Mouse (Mus musculus): ENCODE measurements around the gene Rab3b. TPM values are rescaled to one million over a fixed set of nuclear protein-coding genes. Genes with fewer than 3 reads are reported as not detected.

Gene Rab3b
- polyA plus RNA-seq, 1 experiment from 2014 or later: 9.8 TPM

DNA sequence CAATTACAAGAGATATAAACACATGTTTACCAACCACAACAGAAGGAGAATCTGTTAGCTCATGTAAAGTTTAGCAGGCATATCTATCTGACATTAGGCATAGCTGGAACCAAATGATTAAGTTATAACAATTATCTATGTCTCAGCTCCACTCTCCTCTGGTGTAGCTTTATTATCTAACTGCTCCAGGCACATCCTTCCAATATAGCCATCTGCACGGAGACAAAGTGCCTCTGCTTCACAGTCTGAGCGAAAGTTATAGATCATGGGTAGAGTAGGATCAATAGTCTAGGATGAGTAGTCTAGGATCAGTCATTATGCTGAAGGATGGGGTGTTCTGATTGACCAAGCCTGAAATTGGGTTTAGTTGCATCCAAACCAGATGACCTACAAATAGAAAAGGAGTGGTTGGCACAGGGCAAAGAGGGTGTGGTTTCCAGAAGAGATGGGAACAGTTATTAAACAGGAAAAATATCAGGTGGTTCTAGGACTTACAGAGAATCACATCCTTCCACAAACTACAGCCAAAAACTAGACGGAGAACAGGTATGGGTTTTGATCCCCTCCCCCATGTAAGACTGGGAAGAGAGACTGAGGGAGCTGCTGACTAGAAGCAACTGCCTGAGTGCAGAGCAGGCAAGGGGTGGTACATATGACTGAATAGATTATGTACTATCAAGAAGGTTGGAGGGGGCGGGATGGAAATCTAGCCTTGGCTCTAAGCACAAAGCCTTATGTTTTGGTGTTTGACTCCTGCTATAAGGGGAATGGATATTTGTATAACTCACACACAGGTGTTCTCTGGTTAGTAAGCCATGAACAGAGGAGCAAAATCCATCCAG, 82.0 kb downstream of the Rab3b start:
- peak; percentile 68 for ATAC-seq
- H3K27ac ChIP-seq (ENCODE audit: low read length): no peak overlapping the region; the same call in 1 of the 2 replicates
- no peaks in the 10 kb centered on the region for H3K27me3 ChIP-seq (replicated peaks; ENCODE audit: control insufficient read depth, insufficient read depth, low read length)
- H3K4me1 ChIP-seq (ENCODE audit: control insufficient read depth, insufficient read depth, low read length): no peaks in the 10 kb centered on the region
- H3K36me3 ChIP-seq (ENCODE audit: control insufficient read depth, insufficient read depth, low read length): no peaks in the 10 kb centered on the region
- WGBS: 89% methylated on average over 4 of the region's 4 CpGs
- H3K4me3 ChIP-seq (ENCODE audit: low read length): no peak overlapping the region
- H3K9ac ChIP-seq (ENCODE audit: low read depth, low read length): no peak overlapping the region
- no peak overlapping the region for H3K4me2 ChIP-seq (ENCODE audit: low read depth, low read length)
- no peaks in the 10 kb centered on the region for H3K9me3 ChIP-seq (ENCODE audit: control insufficient read depth, low read length)

DNA sequence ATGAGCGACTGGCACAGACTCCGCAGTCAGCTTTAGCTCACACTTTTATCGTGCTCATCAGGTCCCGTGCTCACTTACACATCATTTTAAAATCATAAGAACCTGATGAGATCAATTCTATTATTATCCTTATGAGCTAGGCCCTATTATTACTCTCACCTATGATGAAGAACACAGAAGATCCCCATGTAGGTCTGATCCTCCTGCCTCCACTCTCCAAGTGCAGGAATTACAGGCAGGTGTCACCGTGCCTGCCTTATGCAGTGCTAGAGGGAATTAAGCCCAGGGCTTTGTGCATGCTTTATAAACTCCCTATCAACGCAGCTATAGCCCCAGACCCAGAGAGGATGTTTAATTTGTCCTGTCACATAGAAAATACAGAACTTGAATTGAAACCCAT, 84.2 kb downstream of the Rab3b start:
- WGBS: 83% methylated on average over 6 of the region's 6 CpGs
- Histone ChIP-seq H3K4me3 (ENCODE audit: low read length) (no peak overlapping the region), H3K9ac (ENCODE audit: low read depth, low read length) (no peak overlapping the region)

DNA sequence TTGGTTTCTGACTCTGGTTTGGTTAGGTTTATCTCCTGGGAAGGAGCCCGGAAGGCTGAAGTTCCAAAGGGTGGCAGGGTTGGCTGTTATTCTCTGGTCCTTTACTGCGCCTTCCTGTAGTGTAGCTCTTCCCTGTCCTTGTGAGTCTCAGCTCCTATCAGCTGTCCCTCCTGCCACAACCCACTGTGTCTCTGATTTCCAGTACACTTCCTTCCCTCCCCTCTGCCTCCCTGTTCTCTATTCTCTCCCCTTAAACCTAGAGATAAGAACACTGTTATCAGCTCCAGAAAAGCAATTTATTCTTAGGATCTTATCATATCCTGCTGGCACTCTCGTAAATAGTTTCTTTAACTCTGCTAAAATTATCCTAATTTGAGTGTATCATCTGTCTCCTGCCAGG, 90.7 kb downstream of the Rab3b start:
- no peak overlapping the region for H3K27ac ChIP-seq (ENCODE audit: low read length)
- H3K4me3 ChIP-seq (ENCODE audit: low read length): no peak overlapping the region
- H3K4me1 ChIP-seq (ENCODE audit: control insufficient read depth, insufficient read depth, low read length): no peaks in the 10 kb centered on the region
- no peaks in the 10 kb centered on the region for H3K9me3 ChIP-seq (ENCODE audit: control insufficient read depth, low read length)
- no peak overlapping the region for H3K4me2 ChIP-seq (ENCODE audit: low read depth, low read length)
- WGBS: 38% methylated on average over 3 of the region's 3 CpGs
- no peaks in the 10 kb centered on the region for H3K36me3 ChIP-seq (ENCODE audit: control insufficient read depth, insufficient read depth, low read length)
- no peak overlapping the region for H3K9ac ChIP-seq (ENCODE audit: low read depth, low read length)
- ATAC-seq: no peak
- H3K27me3 ChIP-seq (replicated peaks; ENCODE audit: control insufficient read depth, insufficient read depth, low read length): no peaks in the 10 kb centered on the region

More for the DNA sequence above, 84.2 kb downstream of the Rab3b start:
- no peaks in the 10 kb centered on the region for H3K9me3 ChIP-seq (ENCODE audit: control insufficient read depth, low read length)
- H3K4me2 ChIP-seq (ENCODE audit: low read depth, low read length): no peak overlapping the region
- no peak overlapping the region for H3K27ac ChIP-seq (ENCODE audit: low read length)
- no peaks in the 10 kb centered on the region for H3K27me3 ChIP-seq (replicated peaks; ENCODE audit: control insufficient read depth, insufficient read depth, low read length)
- H3K36me3 ChIP-seq (ENCODE audit: control insufficient read depth, insufficient read depth, low read length): no peaks in the 10 kb centered on the region
- H3K4me1 ChIP-seq (ENCODE audit: control insufficient read depth, insufficient read depth, low read length): no peaks in the 10 kb centered on the region
- no peak for ATAC-seq

DNA sequence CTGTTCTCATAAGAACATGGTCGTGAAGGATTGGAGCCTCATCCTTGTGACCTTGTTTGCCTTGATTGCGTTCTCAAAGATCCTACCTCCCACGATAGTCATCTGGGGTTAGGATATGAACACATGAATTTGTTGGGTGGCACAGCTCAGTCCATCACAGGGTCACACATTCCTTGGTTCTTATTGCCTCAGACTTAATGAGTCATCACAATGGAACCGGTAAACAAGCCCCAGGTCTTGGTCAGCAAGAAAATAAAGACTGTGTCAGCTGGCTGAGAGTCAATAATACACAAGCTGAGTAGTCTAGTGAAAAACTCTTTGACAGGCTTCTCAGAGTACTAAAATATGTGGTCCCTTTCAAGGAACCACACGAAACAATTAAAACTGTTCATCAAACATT, 92.2 kb downstream of the Rab3b start:
- Histone ChIP-seq H3K9ac (ENCODE audit: low read depth, low read length) (no peak overlapping the region), H3K9me3 (ENCODE audit: control insufficient read depth, low read length) (no peaks in the 10 kb centered on the region), H3K4me3 (ENCODE audit: low read length) (no peak overlapping the region), H3K36me3 (ENCODE audit: control insufficient read depth, insufficient read depth, low read length) (no peaks in the 10 kb centered on the region), H3K27me3 (replicated peaks; ENCODE audit: control insufficient read depth, insufficient read depth, low read length) (no peaks in the 10 kb centered on the region), H3K4me2 (ENCODE audit: low read depth, low read length) (no peak overlapping the region), H3K4me1 (ENCODE audit: control insufficient read depth, insufficient read depth, low read length) (no peaks in the 10 kb centered on the region), H3K27ac (ENCODE audit: low read length) (no peak overlapping the region)
- ATAC-seq: no peak
- 73% methylated on average over 5 of the region's 5 CpGs for WGBS

DNA sequence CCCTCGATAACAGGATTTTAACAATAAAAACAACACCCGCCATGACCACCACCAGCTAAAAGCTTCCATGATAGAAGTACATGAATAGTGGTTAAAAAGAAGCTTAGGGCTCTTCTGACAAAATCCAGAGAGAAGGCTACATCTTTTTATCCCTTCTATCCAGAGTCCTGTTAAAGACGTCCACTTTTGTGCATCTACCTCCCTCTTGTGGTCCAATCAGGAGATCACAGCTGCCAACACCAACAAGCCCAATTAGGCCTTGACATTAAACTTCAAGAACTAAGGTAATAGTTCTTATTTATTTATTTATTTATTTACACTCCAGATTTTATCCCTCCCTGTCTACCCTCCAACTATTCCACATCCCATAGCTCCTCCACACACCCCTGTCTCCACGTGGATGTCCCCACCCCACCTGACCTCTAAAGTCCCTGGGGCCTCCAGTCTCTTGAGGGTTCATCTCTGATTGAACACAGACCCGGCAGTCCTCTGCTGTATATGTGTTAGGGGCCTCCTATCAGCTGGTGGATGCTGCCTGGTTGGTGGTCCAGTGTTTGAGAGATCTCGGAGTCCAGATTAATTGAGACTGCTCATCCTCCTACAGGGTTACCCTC, 97.7 kb downstream of the Rab3b start:
- Histone ChIP-seq H3K27me3 (replicated peaks; ENCODE audit: control insufficient read depth, insufficient read depth, low read length) (no peaks in the 10 kb centered on the region), H3K9me3 (ENCODE audit: control insufficient read depth, low read length) (no peaks in the 10 kb centered on the region), H3K27ac (ENCODE audit: low read length) (no peak overlapping the region), H3K4me2 (ENCODE audit: low read depth, low read length) (no peak overlapping the region), H3K9ac (ENCODE audit: low read depth, low read length) (no peak overlapping the region), H3K4me3 (ENCODE audit: low read length) (no peak overlapping the region), H3K36me3 (ENCODE audit: control insufficient read depth, insufficient read depth, low read length) (no peaks in the 10 kb centered on the region), H3K4me1 (ENCODE audit: control insufficient read depth, insufficient read depth, low read length) (no peaks in the 10 kb centered on the region)
- 42% methylated on average over 6 of the region's 6 CpGs for WGBS
- ATAC-seq: peak; percentile 36; the same call in 1 of the 2 replicates

DNA sequence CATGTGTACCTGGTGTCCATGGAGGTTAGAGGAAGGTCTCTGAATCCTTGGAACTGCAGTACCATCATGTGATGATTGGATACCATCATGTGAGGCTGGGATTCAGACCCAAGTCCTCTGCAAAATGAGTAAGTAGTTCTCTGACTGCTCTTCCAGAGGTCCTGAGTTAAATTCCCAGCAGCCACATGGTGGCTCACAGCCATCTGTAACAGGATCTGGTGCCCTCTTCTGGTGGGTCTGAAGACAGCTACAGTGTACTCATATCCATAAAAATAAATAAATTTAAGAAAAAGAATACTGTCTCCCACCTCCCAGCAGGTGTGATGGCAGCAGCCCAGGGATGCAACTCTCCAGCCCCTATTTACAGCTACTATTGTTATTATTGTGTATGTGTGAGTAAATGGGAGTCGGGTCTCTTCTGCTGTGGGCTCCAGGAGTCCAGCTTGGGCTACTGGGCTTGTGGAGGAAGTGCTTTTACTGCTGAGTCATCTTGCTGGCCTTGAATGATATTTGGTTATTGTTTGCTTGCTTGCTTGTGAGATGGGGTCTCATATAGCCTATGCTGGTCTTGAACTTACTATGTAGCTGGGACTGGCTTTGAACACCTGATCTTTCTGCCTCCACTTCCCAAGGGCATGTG, 108.1 kb downstream of the Rab3b start:
- Histone ChIP-seq H3K36me3 (ENCODE audit: control insufficient read depth, insufficient read depth, low read length) (no peaks in the 10 kb centered on the region), H3K27ac (ENCODE audit: low read length) (no peak overlapping the region), H3K4me2 (ENCODE audit: low read depth, low read length) (no peak overlapping the region), H3K9me3 (ENCODE audit: control insufficient read depth, low read length) (no peaks in the 10 kb centered on the region), H3K4me1 (ENCODE audit: control insufficient read depth, insufficient read depth, low read length) (no peaks in the 10 kb centered on the region), H3K9ac (ENCODE audit: low read depth, low read length) (no peak overlapping the region), H3K4me3 (ENCODE audit: low read length) (no peak overlapping the region), H3K27me3 (replicated peaks; ENCODE audit: control insufficient read depth, insufficient read depth, low read length) (no peaks in the 10 kb centered on the region)
- ATAC-seq: no peak
- 67% methylated on average over 1 of the region's 1 CpGs for WGBS

DNA sequence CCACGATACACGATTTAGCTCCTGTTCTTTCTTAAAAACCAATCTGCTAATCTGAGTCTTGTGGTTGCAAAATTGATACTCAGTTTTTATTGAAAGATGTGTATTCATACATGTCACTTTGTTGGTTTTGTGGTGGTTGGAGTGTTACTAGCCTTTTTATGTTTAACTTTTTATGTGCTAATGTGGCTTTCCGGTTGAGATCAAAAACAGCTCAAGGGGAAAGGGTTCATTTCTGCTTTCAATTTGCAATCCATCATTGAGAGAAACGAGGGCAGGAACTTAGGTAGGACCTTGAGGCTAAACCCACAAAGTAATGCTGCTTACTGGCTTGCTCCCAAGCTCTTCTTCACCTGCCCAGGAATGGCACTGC, 108.6 kb downstream of the Rab3b start:
- H3K36me3 ChIP-seq (ENCODE audit: control insufficient read depth, insufficient read depth, low read length): no peaks in the 10 kb centered on the region
- no peak overlapping the region for H3K4me2 ChIP-seq (ENCODE audit: low read depth, low read length)
- no peak overlapping the region for H3K4me3 ChIP-seq (ENCODE audit: low read length)
- ATAC-seq: no peak
- no peak overlapping the region for H3K9ac ChIP-seq (ENCODE audit: low read depth, low read length)
- no peaks in the 10 kb centered on the region for H3K9me3 ChIP-seq (ENCODE audit: control insufficient read depth, low read length)
- H3K27ac ChIP-seq (ENCODE audit: low read length): no peak overlapping the region
- 78% methylated on average over 4 of the region's 4 CpGs for WGBS
- no peaks in the 10 kb centered on the region for H3K27me3 ChIP-seq (replicated peaks; ENCODE audit: control insufficient read depth, insufficient read depth, low read length)
- no peaks in the 10 kb centered on the region for H3K4me1 ChIP-seq (ENCODE audit: control insufficient read depth, insufficient read depth, low read length)

DNA sequence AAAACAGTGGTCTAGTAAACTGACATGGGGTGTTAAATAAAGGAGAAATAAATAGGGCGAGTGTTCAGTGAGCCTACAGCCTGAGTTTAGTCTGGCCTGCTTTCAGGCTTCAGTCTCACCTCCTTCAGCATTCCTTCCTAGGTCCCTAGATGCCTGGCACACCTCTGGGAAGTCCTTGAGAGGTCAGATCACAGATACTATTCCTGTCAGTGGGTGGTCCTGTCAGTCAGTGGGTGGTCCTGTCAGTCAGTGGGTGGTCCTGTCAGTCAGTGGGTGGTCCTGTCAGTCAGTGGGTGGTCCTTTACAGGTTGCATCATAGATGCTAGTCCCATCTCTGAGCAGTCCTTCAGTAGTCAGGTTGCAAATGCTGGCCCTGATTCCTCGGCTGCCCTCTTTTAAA, 110.6 kb downstream of the Rab3b start:
- no peaks in the 10 kb centered on the region for H3K4me1 ChIP-seq (ENCODE audit: control insufficient read depth, insufficient read depth, low read length)
- no peak overlapping the region for H3K4me3 ChIP-seq (ENCODE audit: low read length)
- H3K27ac ChIP-seq (ENCODE audit: low read length): no peak overlapping the region
- WGBS: 59% methylated on average over 2 of the region's 2 CpGs
- no peaks in the 10 kb centered on the region for H3K27me3 ChIP-seq (replicated peaks; ENCODE audit: control insufficient read depth, insufficient read depth, low read length)
- no peak overlapping the region for H3K4me2 ChIP-seq (ENCODE audit: low read depth, low read length)
- H3K9me3 ChIP-seq (ENCODE audit: control insufficient read depth, low read length): no peaks in the 10 kb centered on the region
- no peak overlapping the region for H3K9ac ChIP-seq (ENCODE audit: low read depth, low read length)
- no peak for ATAC-seq
- no peaks in the 10 kb centered on the region for H3K36me3 ChIP-seq (ENCODE audit: control insufficient read depth, insufficient read depth, low read length)

DNA sequence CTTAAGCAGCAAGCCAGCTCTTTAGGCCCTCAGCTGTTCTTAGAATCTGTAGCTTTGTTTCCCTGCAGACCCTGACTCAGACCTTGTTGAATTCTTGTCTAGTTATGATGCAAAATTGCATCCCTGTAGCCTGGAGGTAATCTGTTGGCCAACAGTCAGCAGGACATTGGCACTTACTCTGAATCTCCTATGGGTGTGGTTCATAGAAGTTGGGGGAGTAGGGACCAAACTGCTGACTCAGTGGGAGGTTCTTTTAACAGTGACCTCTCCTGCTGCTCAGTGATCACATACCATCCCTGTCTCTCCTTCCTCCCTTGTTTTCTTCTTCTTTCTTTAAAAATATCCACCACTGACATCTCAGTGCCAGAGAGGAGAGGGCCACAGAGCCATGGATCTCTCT, 111.2 kb downstream of the Rab3b start:
- Histone ChIP-seq H3K9ac (ENCODE audit: low read depth, low read length) (no peak overlapping the region), H3K4me3 (ENCODE audit: low read length) (no peak overlapping the region), H3K36me3 (ENCODE audit: control insufficient read depth, insufficient read depth, low read length) (no peaks in the 10 kb centered on the region), H3K27me3 (replicated peaks; ENCODE audit: control insufficient read depth, insufficient read depth, low read length) (no peaks in the 10 kb centered on the region), H3K4me2 (ENCODE audit: low read depth, low read length) (no peak overlapping the region), H3K4me1 (ENCODE audit: control insufficient read depth, insufficient read depth, low read length) (no peaks in the 10 kb centered on the region), H3K27ac (ENCODE audit: low read length) (no peak overlapping the region), H3K9me3 (ENCODE audit: control insufficient read depth, low read length) (no peaks in the 10 kb centered on the region)
- no peak for ATAC-seq

All from intestine, embryonic 16.5 days (tissue).